Mouse (Mus musculus): ENCODE data around the gene Pbsn.
A peak's percentile ranks its signal among the peaks of the same experiment; 100 is the strongest.
"Not testable (repeated sequence)": the region's sequence is repeated elsewhere in the genome, so short reads cannot be mapped to it uniquely, and the experiment has no call there.

Gene Pbsn

DNA sequence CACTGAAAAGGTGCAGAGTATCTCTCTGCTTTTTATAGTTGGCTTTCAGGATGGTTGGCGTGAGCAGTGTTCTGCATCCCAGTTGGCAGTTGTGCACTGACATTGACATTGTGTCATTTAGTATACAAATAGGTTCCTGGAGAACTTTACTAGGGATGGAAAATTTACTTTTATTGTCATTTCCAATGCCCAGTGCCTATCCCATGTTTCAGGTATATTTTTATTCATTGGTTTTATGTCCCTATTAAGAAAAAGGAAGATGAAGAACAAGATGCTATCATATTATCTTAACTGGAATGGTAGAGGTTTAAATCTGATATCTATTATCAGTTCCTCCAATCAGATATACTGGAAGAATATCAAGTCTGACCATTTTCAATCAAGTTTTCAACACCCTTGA, at the start of gene Pbsn:
Pbsn (minus strand) TSS at position 101 of the 400 bp plus-strand sequence.
- no peak for DNase-seq

DNA sequence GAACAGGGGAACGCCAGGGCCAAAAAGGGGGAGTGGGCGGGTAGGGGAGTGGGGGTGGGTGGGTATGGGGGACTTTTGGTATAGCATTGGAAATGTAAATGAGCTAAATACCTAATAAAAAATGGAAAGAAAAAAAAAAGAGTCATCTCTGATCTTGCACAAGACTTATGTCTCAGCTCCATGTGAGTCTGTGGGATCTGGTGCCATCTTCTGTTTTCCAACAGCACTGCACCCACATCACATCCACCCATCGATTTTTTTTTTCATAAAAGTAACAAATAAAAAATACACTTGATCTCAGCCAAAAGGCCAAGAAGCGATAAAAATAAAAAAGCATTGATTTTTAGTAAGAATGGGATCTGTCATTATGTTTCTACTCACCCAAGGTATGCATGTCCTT, 26.6 kb upstream of the Pbsn start:
- DNase-seq: not testable (repeated sequence)

DNA sequence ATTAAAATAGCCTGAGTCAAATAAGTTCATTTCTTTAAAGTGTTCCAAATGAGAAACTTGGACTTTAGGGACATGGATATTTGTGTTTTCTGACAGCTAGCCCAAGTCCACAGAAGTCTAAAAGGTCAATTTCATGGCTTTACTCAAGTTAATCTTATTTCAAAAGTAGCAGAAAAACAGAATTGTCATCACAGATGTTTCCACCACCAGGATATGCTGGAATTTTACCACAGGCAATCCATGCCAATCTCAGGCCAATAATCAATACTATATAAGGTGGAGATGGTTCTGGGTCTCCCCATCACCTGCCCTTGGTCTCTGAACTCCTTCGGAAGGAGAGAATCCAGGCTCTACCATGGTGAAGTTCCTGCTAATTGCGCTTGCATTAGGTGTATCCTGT, 11.0 kb upstream of the Pbsn start, which contains the start of gene Gm14744:
Gm14744 (plus strand) TSS at position 301 of the 400 bp plus-strand sequence.
- not testable (repeated sequence) for DNase-seq

DNA sequence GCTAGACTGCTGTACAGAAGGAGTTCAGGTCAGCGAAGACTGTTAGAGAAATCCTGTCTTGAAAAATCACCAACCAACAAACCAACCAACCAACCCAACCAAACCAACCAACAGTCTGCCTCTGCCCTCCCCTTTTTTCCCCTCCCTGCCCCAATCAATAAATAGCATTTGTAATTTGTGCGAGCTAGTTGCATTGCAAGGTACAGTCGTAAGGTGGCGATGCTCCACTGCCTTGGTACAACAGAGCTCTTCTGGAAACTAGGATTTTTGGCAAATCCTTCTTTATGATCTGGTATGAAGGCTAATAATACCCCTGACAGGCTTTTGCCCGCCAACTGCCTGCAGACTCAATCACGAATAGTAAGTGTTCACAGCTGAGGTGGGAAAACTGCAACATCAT, 41.4 kb downstream of the Pbsn start:
- DNase-seq: no peak

DNA sequence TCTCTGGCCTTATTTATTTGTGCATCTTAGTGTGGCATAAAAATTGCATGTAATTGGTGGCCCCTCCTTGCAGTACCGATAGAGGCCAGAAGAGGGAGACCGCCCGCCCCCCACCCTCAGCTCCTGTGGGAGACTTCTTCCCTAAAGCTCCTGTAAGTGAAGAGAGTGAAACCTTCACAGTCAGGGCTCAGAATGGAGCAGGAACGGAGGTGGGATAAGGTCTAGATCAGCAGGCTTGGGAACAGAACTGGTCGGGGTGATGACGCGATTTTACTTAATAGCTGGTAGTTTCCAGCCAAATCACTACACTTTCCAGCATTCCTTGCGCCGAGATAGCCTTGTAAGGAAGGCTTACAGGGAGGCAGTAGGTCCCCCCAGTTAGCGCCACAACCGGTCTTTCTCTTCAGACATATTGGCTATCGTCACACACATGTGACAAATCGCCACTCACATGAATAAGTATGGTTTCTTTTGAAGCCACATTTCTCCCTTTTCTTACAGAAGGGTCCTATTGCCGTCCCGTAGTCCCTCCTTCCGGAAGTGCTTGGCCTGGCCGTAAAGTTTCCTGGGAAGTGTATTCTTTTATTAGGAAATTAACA, 42.7 kb downstream of the Pbsn start:
- DNase-seq: peak; percentile 68

DNA sequence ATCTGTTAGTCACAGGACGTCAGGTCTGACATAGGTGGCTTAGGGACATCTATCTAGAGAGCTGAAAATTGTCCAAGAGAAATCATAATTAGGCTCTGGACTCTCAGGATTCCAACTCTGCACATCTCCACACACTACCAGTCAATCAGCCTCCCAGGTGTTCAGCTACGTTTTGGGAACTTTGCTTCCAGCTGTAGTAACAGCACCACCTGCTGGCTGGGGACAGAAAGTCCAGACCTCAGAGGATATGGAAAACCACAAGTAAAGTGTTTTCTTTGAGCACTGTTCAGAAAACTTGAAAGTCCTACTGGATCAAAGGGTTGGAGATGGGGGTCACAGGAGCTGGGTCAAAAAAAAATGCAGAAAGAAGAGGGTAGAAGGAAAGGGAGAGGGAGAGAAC, 44.8 kb downstream of the Pbsn start:
- DNase-seq: no peak

DNA sequence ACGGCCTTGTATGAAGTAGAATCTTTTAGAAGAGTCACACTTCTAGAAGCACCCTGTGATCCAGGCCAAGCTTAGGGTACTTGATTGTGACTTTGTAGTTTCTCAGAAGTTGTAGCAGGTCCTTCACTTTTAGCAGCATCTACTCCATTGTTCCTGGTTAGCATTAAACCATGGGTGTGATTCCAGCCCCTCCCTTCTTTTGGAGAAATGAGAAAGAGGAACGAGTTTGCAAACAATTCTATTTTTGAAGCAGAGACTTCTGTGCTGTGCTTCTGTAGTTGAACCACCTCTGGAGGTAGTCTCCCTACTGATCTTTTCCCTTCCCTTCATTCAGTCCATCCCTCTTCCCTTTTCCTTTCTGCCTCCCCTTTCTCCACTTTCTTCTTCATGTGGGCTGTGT, 51.1 kb downstream of the Pbsn start:
- no peak for DNase-seq

DNA sequence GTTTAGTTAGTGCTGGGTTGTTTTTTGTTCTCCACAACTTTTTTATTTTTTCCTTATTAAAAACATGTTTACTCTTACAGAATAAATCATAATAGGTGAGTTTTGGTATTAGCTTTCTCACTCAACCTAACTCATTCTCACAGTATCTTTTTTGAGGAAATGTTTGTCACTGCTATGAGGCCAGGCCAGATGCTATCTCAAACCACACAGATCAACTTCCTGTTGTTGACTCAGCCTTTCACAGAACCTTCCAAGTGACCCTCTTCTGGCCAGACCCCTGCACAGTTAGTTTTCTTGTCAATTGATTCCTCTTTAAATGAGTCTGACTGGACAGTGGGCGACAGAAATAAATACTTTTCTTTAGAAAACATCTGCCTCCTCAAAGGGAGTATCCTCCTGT, 51.9 kb downstream of the Pbsn start:
- no peak for DNase-seq

DNA sequence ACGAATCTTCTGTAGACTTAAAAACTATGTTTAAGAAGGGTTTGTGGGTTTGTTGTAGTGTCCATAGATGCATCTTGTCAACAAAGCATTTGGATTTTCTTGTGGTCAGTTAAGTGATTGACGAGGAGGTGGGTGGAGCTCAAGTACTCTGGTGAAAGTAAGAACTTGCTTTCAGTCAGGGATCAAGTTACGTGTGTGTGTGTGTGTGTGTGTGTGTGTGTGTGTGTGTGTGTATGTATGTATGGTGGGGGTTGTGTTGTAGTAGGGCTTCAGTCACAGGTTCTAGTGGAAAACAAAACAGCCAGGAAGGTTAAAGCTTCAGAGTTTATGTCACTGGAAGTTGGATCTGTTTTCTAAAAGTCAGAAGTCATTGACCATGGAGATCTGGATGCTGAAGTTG, 53.9 kb downstream of the Pbsn start:
- DNase-seq: no peak

DNA sequence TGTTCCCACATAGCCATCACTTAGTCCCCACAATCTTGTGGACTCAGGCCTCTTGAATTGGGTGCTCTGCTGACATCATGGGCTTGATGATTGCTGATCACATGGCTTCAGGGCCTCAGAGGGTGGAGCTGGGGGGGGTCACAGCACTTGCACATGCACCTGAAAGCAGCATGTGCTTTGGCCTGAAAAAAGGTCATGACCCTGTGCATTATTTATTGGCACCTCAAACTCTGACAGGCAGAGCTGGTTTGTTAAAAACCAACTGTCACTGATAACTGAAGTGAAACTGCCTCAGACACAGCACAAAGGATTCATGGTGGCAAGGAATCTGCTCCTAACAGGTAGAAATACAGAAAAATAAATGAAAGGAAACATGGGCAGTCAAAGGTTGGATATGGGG, 55.6 kb downstream of the Pbsn start:
- DNase-seq: no peak

DNA sequence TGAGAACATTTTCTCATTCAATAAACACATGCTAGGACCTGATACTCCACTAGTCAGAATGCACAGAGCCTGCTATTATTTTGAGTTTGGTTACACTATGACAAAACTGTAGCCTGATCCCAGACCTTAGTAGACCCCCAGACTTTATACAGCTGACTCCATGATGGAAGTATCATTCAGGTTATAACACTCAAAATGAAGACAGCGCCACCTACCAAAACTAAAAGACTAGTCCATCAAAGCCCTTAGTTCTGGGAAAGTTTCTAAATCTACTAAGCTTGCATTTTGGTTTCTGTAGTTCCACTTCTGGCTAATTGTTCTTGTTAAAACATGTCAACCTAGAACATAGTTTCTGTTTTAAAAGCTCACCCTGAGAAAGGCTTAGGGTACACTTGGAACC, 56.5 kb downstream of the Pbsn start:
- no peak for DNase-seq

DNA sequence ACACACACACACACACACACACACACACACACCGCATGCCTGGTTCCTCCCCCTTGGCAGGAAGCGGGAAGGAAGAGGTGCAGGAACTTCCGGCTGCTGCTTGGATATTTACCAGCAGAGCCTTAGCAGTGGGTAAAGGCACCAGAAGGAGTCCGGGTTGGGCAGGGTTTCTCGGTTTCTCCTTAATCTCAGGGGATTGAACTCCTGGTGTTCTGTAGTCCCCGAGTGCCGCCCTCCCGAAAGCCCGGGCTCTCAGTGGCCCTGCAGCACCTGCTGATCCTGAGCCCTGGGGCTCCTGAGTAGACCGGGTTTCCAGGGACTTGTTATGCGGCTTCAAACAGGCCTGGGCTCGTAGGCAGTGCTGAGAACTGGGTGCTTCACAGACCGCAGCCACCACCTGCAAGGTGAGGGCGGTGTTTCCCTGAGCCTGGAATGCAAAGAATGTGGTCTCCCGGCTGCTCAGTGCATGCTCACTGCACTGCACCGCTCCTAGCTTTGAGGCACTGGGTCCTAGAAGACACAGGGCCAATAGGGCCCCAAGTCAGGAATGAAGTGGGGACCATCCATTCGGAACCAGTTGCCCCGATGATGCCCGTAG, 57.1 kb downstream of the Pbsn start, which contains the start of gene Prkx:
Prkx (minus strand) TSS at position 41 of the 598 bp plus-strand sequence.
- peak; percentile 54 for DNase-seq

DNA sequence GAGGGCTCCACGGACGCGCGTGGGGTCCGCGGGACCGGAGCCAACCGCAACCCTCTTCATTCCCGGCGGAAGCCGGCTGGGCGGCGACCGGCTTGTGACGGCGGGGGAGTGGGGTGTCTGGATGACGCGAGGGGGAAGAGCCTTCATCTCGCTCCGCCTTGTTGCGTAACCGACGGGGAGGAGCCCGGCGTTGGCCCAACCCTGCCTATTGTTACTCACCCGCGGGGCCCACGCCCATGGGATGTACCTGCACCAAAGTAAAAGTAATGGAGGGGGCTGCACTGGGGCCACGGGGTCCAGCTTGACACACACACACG, 57.6 kb downstream of the Pbsn start:
- peak; percentile 81 for DNase-seq

DNA sequence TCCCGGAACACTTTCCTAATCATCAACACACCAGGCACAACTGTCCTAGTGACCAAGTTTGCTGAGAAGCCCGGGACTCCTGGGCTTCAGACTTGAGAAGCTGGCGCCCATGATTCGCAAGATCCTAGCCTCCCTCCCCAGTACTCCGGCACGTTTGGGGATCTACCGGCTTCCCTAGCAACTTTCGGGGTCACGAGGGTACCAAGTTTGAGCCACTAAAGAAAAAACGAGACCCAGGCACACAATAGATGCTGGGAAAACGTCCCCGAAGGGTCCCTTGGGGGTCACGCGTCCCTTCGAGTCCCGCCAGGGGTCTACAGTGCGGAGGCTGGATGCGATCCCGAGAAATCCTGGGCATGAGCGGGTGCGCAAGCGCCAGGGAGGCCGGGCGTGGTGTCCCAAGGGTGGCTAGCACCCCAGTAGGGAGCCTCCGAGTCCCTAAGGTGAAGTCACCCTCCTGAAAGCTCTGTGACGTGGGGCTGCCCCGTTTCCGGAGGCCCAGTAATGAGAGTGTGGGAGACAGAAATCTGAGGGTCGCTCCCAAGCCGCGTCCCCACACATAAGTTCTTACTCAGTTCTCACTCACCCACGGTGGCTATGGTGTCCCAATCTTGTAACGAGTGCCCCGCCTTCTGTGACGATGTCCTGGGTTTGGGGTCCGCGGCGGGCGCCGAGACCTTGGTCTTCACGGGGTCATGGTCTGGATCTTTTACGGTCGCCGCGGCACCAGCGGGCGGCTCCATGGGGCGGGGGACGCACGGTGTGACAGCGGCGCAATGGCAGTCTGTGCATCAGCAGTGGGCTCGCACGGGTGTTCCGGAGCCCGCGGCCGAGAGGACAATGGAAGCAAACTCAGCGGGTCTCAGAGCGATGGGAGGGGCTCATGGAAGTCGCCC, 58.2 kb downstream of the Pbsn start:
- peak; percentile 11 for DNase-seq

DNA sequence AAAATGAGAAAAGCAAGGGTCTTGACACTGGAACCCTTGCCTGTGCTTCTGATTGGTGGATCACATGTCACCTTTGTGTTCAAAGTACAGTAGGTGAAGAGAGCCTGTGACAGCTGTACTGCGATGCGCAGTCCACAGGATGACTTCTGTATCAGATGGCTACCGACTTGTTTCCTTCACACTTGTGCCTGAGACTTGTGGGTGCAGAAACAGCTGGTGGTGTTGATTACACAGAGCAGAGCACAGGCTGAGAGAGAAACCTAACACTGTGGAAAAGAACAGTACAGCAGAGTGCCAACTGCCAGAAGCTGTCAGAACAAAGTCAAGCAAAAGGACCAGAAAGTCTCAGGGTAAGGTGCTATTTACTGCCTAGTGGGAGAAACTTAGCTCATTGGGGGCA, 64.7 kb downstream of the Pbsn start:
- DNase-seq: no peak

Measured in cerebellum, adult 8-10 months (tissue).